Mouse (Mus musculus) embryonic facial prominence, embryonic 11.5 days (tissue): ENCODE measurements around the gene Calm5. TPM values are rescaled to one million over a fixed set of nuclear protein-coding genes. Genes with fewer than 3 reads are reported as not detected.
"Not testable (repeated sequence)": the region's sequence is repeated elsewhere in the genome, so short reads cannot be mapped to it uniquely, and the experiment has no call there.

Experiments used
- ATAC-seq: fragments of 200-750 bp; cut with Nextera tagmentation; replicated peaks from 2 replicates; pipeline ENCODE4 v1.8.0; 2017; ENCODE audit warnings: low read depth; ENCODE audit not compliant: insufficient number of reproducible peaks, low FRiP score, low TSS enrichment
- DNase-seq: peaks from one replicate; pipeline ENCODE4 v3.0.0-alpha.2; 2015; ENCODE audit warnings: low spot score
- H3K27ac ChIP-seq: fragments of 300-500 bp; sonication (generic); replicated peaks from 2 replicates; pipeline ENCODE4 v1.5.1; 2014; ENCODE audit warnings: mild to moderate bottlenecking, low read depth, low read length, control low read depth
- H3K27me3 ChIP-seq: fragments of 300-500 bp; sonication (generic); 2 replicates; pipeline ENCODE4 v1.6.1; 2014; ENCODE audit warnings: mild to moderate bottlenecking, low read length, moderate library complexity, mixed read lengths; ENCODE audit not compliant: control insufficient read depth, insufficient read depth
- H3K36me3 ChIP-seq: fragments of 300-500 bp; sonication (generic); replicated peaks from 2 replicates; pipeline ENCODE4 v1.6.1; 2014; ENCODE audit warnings: low read depth, mild to moderate bottlenecking, low read length, moderate library complexity, mixed read lengths; ENCODE audit not compliant: control insufficient read depth, insufficient read depth
- H3K4me1 ChIP-seq: fragments of 300-500 bp; sonication (generic); 2 replicates; pipeline ENCODE4 v1.6.1; 2014; ENCODE audit warnings: low read length, mixed read lengths; ENCODE audit not compliant: control insufficient read depth, insufficient read depth
- H3K4me2 ChIP-seq: fragments of 300-500 bp; sonication (generic); 2 replicates; pipeline ENCODE4 v1.6.1; 2014; ENCODE audit warnings: low read depth, mild to moderate bottlenecking, control low read depth, low read length, moderate library complexity
- H3K4me3 ChIP-seq: fragments of 300-500 bp; sonication (generic); 2 replicates; pipeline ENCODE4 v1.5.1; 2014; ENCODE audit warnings: low read depth, low read length, control low read depth
- H3K9ac ChIP-seq: fragments of 300-500 bp; sonication (generic); replicated peaks from 2 replicates; pipeline ENCODE4 v1.6.1; 2014; ENCODE audit warnings: mild to moderate bottlenecking, control low read depth, low read length
- H3K9me3 ChIP-seq: fragments of 300-500 bp; sonication (generic); replicated peaks from 2 replicates; pipeline ENCODE4 v1.6.1; 2016; ENCODE audit warnings: mild to moderate bottlenecking, low read length, inconsistent platforms, mixed read lengths; ENCODE audit not compliant: control insufficient read depth
- WGBS: fragments of 180-500 bp; shearing (Covaris S2); extraction: QIAGEN DNeasy Blood & Tissue Kit; methylation state at CpG from one replicate; pipeline ENCODE4 v1.1.7; 2014; 5-methylcytosine and 5-hydroxymethylcytosine counted together
- polyA plus RNA-seq: library from polyadenylated mRNA; unstranded; fragments of >200 nt; fragmentation: Nextera tagmentation; extraction: Ambion mirVana; gene quantifications from 2 replicates; pipeline ENCODE4 v1.2.1, GENCODE M21; 2014

Calm5 gene
- polyA plus RNA-seq, 1 experiment from 2014 or later = not detected

DNA sequence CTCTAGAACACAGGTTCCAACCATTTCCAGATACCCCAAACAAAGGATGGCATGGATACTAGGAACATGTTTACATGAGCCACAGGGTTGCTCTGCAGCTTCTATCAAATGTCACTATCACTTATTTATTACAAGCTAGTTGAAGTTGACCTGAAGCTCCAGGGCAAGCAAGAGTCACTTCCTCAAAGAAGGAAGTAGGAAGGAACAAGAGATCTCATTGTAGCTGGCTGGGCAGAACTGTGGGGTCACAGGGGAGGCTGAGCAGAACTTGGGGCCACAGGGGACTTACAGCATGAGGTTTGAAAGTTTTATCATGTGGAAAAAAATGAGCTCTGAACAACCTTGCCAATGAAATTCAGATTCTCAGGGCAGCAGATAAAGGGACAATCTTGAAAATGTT lies 28.2 kb upstream of the Calm5 start:
- Histone ChIP-seq H3K9me3 (no peaks in the 10 kb centered on the region), H3K4me1 (no peaks in the 10 kb centered on the region), H3K36me3 (no peaks in the 10 kb centered on the region), H3K4me3 (no peak overlapping the region), H3K4me2 (no peak overlapping the region), H3K9ac (no peak overlapping the region), H3K27ac (no peak overlapping the region), H3K27me3 (no peaks in the 10 kb centered on the region)
- no peak for DNase-seq
- ATAC-seq = no peak

DNA sequence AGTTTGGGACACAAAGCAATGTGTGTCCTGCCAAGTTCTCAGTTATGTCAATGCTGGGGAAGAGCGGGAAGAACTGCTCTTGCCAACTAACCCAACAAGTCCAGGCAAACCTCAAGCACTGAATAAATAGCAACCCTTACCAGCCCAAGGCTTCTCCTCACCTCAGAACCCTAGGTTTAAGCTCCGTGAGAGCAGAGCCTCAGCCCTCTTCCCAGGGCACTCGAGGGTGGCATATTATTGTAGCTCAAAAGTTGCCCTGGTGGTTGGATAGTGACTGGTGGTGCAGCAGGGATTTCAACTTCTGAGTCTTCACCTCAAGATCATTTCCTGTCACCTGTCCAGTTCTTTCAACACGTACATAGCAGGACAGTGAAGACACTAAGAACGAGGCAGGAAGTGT lies 22.4 kb upstream of the Calm5 start:
- Histone ChIP-seq H3K4me2 (no peak overlapping the region), H3K27ac (no peak overlapping the region), H3K36me3 (no peaks in the 10 kb centered on the region), H3K4me1 (no peaks in the 10 kb centered on the region), H3K4me3 (no peak overlapping the region), H3K9me3 (no peaks in the 10 kb centered on the region), H3K9ac (no peak overlapping the region), H3K27me3 (no peaks in the 10 kb centered on the region)
- no peak for DNase-seq
- 79% methylated on average over 5 of the region's 5 CpGs for WGBS
- ATAC-seq = no peak

DNA sequence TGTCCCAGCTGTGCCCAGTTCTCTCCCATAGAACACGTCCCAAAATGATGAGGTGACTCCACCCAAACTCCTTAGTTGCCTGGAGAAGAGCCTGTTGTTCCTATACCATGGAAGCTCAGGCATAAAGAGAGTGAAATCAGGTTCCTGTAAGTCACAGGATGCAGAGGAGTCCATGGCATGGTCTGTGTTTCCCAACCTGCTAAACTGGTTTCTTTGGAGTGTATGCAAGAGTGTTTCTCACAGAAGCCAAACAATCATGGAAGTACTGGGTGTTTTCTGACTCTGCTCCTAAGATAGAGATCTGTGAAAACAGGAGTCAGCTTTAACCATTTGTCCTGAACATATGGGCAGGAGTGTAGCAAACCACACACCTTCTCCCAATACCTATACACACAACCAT lies 22.0 kb upstream of the Calm5 start:
- Histone ChIP-seq H3K4me3 (no peak overlapping the region), H3K9ac (no peak overlapping the region), H3K27ac (no peak overlapping the region), H3K36me3 (no peaks in the 10 kb centered on the region), H3K9me3 (no peaks in the 10 kb centered on the region), H3K27me3 (no peaks in the 10 kb centered on the region), H3K4me2 (no peak overlapping the region), H3K4me1 (no peaks in the 10 kb centered on the region)
- ATAC-seq (no peak), DNase-seq (no peak)
- 81% methylated on average over 1 of the region's 1 CpGs for WGBS

DNA sequence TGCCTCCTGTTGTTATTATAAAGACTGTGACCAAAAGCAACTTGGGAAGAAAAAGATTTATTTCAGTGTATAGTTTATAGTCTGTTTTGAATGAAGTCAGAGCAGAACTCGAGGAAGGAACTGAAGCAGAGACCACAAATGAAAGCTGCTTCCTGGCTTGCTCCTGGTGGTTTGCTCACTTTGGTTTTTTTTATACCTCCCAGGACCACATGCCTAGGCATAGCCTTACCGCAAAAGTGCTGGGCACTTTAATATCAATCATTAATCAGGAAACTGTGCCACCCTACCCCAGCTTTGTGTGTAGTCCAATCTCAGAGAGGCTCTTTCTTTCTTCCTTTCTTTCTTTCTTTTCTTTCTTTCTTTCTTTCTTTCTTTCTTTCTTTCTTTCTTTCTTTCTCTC lies 21.5 kb upstream of the Calm5 start:
- H3K36me3 ChIP-seq = no peaks in the 10 kb centered on the region
- no peak for ATAC-seq
- no peak for DNase-seq
- no peak overlapping the region for H3K9ac ChIP-seq
- no peaks in the 10 kb centered on the region for H3K27me3 ChIP-seq
- no peaks in the 10 kb centered on the region for H3K9me3 ChIP-seq
- no peak overlapping the region for H3K27ac ChIP-seq
- no peak overlapping the region for H3K4me3 ChIP-seq
- no peak overlapping the region for H3K4me2 ChIP-seq
- WGBS = 79% methylated on average over 2 of the region's 2 CpGs
- no peaks in the 10 kb centered on the region for H3K4me1 ChIP-seq

DNA sequence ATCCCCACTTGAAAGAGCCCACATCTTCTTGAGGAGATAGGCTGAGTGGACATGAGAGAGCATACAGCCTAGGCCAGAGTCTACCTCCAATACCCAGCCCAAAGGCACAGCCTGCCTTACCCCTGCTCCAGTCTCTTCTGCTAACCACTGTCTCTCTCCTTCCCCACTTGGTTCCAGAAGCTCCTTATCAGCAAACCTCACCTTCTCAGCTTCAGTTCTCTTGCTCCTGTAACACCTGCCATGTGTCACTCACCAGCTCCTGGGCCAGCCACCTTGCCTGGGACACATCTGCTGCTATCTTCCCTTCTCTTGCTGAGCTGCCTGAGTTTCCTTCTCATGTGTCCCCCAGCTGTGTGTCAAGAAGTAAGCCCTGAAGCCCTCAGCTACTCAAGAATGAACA lies 20.3 kb upstream of the Calm5 start:
- not testable (repeated sequence) for H3K4me2 ChIP-seq, H3K4me3 ChIP-seq, H3K36me3 ChIP-seq, H3K4me1 ChIP-seq, H3K27me3 ChIP-seq, H3K9ac ChIP-seq, H3K9me3 ChIP-seq, ATAC-seq, DNase-seq, H3K27ac ChIP-seq

DNA sequence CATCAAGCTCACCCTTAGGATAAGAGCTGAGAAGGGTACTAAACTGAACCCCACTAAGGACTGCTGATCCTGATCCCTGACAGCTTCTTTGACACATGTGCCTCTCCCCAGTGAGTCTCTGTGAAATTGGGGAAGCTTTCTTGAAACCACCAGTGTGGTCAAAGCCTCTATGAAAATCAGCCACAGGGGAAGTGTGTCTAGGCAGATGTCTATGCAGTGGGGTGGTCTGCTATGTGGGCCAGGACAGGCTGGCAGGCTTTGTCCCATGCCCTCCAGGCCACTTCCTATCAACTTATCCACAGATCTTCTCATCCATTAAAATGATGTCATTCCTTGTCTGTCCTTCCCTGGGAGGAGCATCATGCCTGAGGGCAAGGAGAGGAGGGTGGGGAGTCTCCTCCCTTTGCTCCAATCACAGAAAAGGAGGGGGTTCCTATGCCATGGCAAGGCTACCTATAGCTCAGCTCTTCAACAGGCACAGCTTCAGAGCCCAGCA lies 16.6 kb upstream of the Calm5 start, which contains the start of gene Calm4:
Gene Calm4 (plus strand): TSS at position 446 of the 496 bp plus-strand sequence.
- H3K9ac ChIP-seq, H3K4me1 ChIP-seq, H3K4me3 ChIP-seq, H3K4me2 ChIP-seq, H3K9me3 ChIP-seq, H3K36me3 ChIP-seq, DNase-seq, ATAC-seq, H3K27me3 ChIP-seq, H3K27ac ChIP-seq: not testable (repeated sequence)

DNA sequence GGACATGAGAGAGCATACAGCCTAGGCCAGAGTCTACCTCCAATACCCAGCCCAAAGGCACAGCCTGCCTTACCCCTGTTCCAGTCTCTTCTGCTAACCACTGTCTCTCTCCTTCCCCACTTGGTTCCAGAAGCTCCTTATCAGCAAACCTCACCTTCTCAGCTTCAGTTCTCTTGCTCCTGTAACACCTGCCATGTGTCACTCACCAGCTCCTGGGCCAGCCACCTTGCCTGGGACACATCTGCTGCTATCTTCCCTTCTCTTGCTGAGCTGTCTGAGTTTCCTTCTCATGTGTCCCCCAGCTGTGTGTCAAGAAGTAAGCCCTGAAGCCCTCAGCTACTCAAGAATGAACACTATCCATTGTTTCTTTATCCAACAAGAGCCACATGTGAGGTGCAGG lies 13.3 kb upstream of the Calm5 start:
- H3K4me1 ChIP-seq, H3K27ac ChIP-seq, H3K4me3 ChIP-seq, H3K9ac ChIP-seq, ATAC-seq, H3K4me2 ChIP-seq, H3K9me3 ChIP-seq, DNase-seq, H3K36me3 ChIP-seq, H3K27me3 ChIP-seq: not testable (repeated sequence)

DNA sequence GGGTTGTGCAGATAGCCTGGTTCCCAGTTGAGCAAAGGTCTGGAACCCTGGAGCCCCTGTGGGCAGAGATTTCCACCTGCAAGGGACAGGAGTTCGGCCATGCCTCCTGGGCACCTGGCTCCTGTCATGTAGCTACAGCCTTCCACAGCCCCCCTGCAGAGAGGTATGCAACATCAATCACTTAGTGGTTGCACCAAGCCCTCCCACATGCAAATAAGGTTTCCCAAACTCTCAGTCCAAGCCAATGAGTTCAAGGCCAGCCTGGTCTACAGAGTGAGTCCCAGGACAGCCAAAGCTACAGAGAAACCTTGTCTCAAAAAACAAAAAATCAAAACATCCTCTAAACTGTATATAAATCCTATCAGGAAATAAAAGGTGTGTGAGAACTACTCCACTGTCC lies 3.6 kb upstream of the Calm5 start:
- no peak overlapping the region for H3K4me2 ChIP-seq
- ATAC-seq (no peak), DNase-seq (no peak)
- H3K36me3 ChIP-seq = no peaks in the 10 kb centered on the region
- H3K9me3 ChIP-seq = no peaks in the 10 kb centered on the region
- 75% methylated on average over 1 of the region's 1 CpGs for WGBS
- H3K4me3 ChIP-seq = no peak overlapping the region
- H3K9ac ChIP-seq = no peak overlapping the region
- no peak overlapping the region for H3K27ac ChIP-seq
- H3K4me1 ChIP-seq = no peaks in the 10 kb centered on the region
- H3K27me3 ChIP-seq = no peaks in the 10 kb centered on the region

DNA sequence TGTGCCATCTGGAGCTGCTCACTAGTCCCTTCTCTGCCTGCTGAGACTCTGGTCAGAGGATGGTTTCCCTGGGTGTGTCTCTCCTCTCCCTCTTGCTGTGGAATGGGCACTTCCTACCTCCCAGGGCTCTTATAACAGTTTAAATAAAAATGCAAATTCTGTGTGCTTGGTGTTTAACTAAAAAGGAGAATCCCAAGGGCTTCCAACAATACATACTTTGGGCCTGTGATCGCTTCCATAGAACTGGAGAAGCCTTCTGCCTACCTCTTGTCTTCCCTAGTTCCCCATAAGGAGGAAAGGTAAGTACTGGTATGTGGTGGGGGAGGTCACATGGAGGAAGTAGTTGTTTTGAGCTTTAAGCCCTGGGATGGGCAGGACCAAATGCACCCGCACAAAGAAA lies 883 bp downstream of the Calm5 start:
- H3K9me3 ChIP-seq = no peaks in the 10 kb centered on the region
- H3K4me1 ChIP-seq = no peaks in the 10 kb centered on the region
- WGBS = 81% methylated on average over 2 of the region's 2 CpGs
- ATAC-seq = no peak
- no peak overlapping the region for H3K4me2 ChIP-seq
- H3K9ac ChIP-seq = no peak overlapping the region
- H3K36me3 ChIP-seq = no peaks in the 10 kb centered on the region
- H3K27me3 ChIP-seq = no peaks in the 10 kb centered on the region
- DNase-seq = no peak
- no peak overlapping the region for H3K27ac ChIP-seq
- H3K4me3 ChIP-seq = no peak overlapping the region
